Mouse (Mus musculus) limb, embryonic 11.5 days (tissue): ENCODE data around the gene Gm10799. TPM values are rescaled to one million over a fixed set of nuclear protein-coding genes. Genes with fewer than 3 reads are reported as not detected.
"Not testable (repeated sequence)": the region's sequence is repeated elsewhere in the genome, so short reads cannot be mapped to it uniquely, and the experiment has no call there.

ENCODE experiments used
- ATAC-seq: fragments of 200-750 bp; cut with Nextera tagmentation; 2 replicates; pipeline ENCODE4 v1.8.0; 2017; ENCODE audit warnings: low read depth; ENCODE audit not compliant: insufficient number of reproducible peaks, low FRiP score, low TSS enrichment
- DNase-seq: peaks from one replicate; pipeline ENCODE4 v3.0.0-alpha.2; 2015; ENCODE audit warnings: low spot score
- H3K27ac ChIP-seq: fragments of 300-500 bp; sonication (generic); replicated peaks from 2 replicates; pipeline ENCODE4 v1.5.1; 2014; ENCODE audit warnings: low read depth, mild to moderate bottlenecking, low read length
- H3K27me3 ChIP-seq: fragments of 300-500 bp; sonication (generic); 2 replicates; pipeline ENCODE4 v1.6.1; 2014; ENCODE audit warnings: mild to moderate bottlenecking, low read length, mixed read lengths; ENCODE audit not compliant: control insufficient read depth, insufficient read depth
- H3K36me3 ChIP-seq: fragments of 300-500 bp; sonication (generic); 2 replicates; pipeline ENCODE4 v1.6.1; 2014; ENCODE audit warnings: mild to moderate bottlenecking, low read length, moderate library complexity, mixed read lengths; ENCODE audit not compliant: control insufficient read depth, insufficient read depth
- H3K4me1 ChIP-seq: fragments of 300-500 bp; sonication (generic); 2 replicates; pipeline ENCODE4 v1.6.1; 2014; ENCODE audit warnings: low read length, mixed read lengths; ENCODE audit not compliant: control insufficient read depth, insufficient read depth
- H3K4me2 ChIP-seq: fragments of 300-500 bp; sonication (generic); 2 replicates; pipeline ENCODE4 v1.6.1; 2014; ENCODE audit warnings: low read depth, mild to moderate bottlenecking, moderate library complexity; ENCODE audit not compliant: severe bottlenecking
- H3K4me3 ChIP-seq: fragments of 300-500 bp; sonication (generic); 2 replicates; pipeline ENCODE4 v1.5.1; 2014; ENCODE audit warnings: low read depth, low read length
- H3K9ac ChIP-seq: fragments of 300-500 bp; sonication (generic); 2 replicates; pipeline ENCODE4 v1.6.1; 2014; ENCODE audit warnings: mild to moderate bottlenecking, low read length
- H3K9me3 ChIP-seq: fragments of 300-500 bp; sonication (generic); 2 replicates; pipeline ENCODE4 v1.6.1; 2016; ENCODE audit warnings: low read length; ENCODE audit not compliant: control insufficient read depth
- WGBS: fragments of 180-500 bp; shearing (Covaris S2); extraction: QIAGEN DNeasy Blood & Tissue Kit; methylation state at CpG from one replicate; pipeline ENCODE4 v1.1.7; 2014; 5-methylcytosine and 5-hydroxymethylcytosine counted together
- polyA plus RNA-seq: library from polyadenylated mRNA; unstranded; fragments of >200 nt; fragmentation: Nextera tagmentation; extraction: Ambion mirVana; gene quantifications from 2 replicates; pipeline ENCODE4 v1.2.1, GENCODE M21; 2014

The Gm10799 gene
- not detected in 2 replicates for polyA plus RNA-seq

- not testable (repeated sequence) for H3K27me3 ChIP-seq, H3K4me3 ChIP-seq, ATAC-seq, H3K27ac ChIP-seq, H3K4me2 ChIP-seq, H3K4me1 ChIP-seq, DNase-seq, H3K9ac ChIP-seq, H3K36me3 ChIP-seq, H3K9me3 ChIP-seq
- 88% methylated on average over 7 of the region's 7 CpGs for WGBS
Observed at GRCm38 (mm10) chr2:104068450-104068849, at the start of gene Gm10799. TSS of gene Gm10799 (minus strand) at chr2:104068550.

GRCm38 (mm10) chr2:104117173-104117572, 48.8 kb upstream of the Gm10799 start:
- not testable (repeated sequence) for H3K4me3 ChIP-seq, DNase-seq, H3K9me3 ChIP-seq, H3K9ac ChIP-seq, H3K4me1 ChIP-seq, ATAC-seq, H3K36me3 ChIP-seq, H3K27me3 ChIP-seq, H3K27ac ChIP-seq, H3K4me2 ChIP-seq

DNA sequence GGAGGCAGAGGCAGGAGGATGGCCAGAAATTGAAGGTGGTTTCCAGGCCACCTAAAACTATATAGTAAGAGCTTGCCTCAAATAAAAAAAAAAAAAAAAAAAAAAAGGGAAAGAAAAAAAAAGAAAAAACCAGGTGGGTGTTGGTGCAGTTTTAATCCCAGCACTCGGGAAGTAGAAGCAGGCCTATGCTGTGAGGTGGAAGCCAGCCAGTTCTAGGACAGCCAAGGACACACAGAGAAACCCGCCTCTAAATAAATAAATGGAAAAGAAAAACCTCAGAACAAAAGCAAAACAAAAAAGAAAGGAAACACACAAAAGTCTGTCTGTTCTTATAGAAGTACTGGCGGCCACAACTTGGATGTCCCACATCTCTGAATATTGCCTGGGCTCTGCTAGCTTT, 46.5 kb upstream of the Gm10799 start:
- no peaks in the 10 kb centered on the region for H3K9me3 ChIP-seq
- WGBS = 88% methylated on average over 3 of the region's 3 CpGs
- no peak overlapping the region for H3K27ac ChIP-seq
- no peaks in the 10 kb centered on the region for H3K36me3 ChIP-seq
- H3K4me2 ChIP-seq = no peak overlapping the region
- no peak for ATAC-seq
- no peaks in the 10 kb centered on the region for H3K27me3 ChIP-seq
- H3K9ac ChIP-seq = no peak overlapping the region
- DNase-seq = no peak
- no peak overlapping the region for H3K4me3 ChIP-seq
- H3K4me1 ChIP-seq = no peaks in the 10 kb centered on the region

DNA sequence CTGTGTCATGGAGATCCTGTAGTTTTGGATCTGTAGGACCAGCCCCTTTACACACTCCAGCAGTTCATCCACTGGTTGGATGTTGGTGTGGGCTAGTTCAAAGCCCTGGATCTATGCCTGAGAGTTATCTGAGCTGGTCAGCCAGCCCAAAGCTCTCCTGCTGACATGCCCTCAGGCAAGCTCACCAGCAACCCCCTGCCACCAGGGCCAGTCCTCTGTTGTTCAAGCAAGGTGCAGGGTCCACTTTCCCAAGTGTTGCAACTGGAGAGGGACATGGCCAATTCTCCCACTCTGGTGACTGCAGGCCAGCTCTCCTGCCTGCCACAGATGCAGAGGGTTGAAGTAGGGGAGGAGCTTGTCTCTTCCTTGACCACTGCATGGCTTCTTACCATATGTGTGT, 45.2 kb upstream of the Gm10799 start:
- H3K4me2 ChIP-seq, H3K27me3 ChIP-seq, ATAC-seq, H3K27ac ChIP-seq, H3K9me3 ChIP-seq, H3K9ac ChIP-seq, H3K4me3 ChIP-seq, DNase-seq, H3K36me3 ChIP-seq, H3K4me1 ChIP-seq: not testable (repeated sequence)

DNA sequence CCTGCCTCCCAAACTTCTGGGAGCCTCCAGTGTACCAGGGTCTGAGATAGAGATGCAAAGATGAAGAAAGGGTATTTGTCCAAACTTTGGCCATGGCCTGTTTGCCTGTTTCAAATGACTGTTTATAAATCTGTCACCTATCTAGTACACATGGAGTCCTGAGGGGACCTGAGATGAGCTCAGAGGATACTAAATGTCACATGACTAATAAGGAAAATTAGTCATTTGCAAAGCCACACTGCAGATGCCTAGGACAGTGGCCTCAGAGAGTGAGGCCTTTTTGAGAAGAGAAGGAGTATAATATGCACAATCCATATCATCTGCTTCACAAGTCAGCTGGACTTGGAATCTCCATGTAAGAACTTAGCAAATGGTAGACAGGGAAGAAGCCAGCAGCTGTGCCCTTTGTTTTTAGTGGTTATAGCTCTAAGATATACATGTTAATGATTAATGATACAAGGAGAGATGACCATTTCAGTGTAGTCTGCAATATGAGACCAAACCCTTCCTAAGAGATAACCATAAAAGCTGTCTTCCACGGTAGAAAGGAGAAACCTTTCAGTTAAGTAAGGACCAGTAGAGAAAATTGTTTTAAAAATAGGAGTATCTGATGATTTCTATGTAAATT, 42.9 kb upstream of the Gm10799 start:
- H3K9ac ChIP-seq, DNase-seq, H3K4me1 ChIP-seq, H3K27ac ChIP-seq, H3K27me3 ChIP-seq, H3K4me3 ChIP-seq, H3K36me3 ChIP-seq, H3K4me2 ChIP-seq, H3K9me3 ChIP-seq, ATAC-seq: not testable (repeated sequence)
- WGBS = no CpG with 5 or more reads among the region's 1 CpGs

- WGBS = 85% methylated on average over 4 of the region's 4 CpGs
Observed at GRCm38 (mm10) chr2:104110031-104110430, 41.7 kb upstream of the Gm10799 start.

GRCm38 (mm10) chr2:104109528-104109927, 41.2 kb upstream of the Gm10799 start:
- 54% methylated on average over 2 of the region's 2 CpGs for WGBS
- H3K4me3 ChIP-seq = no peak overlapping the region
- H3K4me2 ChIP-seq = no peak overlapping the region
- H3K36me3 ChIP-seq = no peaks in the 10 kb centered on the region
- H3K27ac ChIP-seq = no peak overlapping the region
- no peak overlapping the region for H3K9ac ChIP-seq
- no peaks in the 10 kb centered on the region for H3K9me3 ChIP-seq
- H3K4me1 ChIP-seq = no peaks in the 10 kb centered on the region
- H3K27me3 ChIP-seq = no peaks in the 10 kb centered on the region
- ATAC-seq = no peak
- DNase-seq = no peak

More at GRCm38 (mm10) chr2:104110031-104110430, 41.7 kb upstream of the Gm10799 start:
- H3K27ac ChIP-seq = no peak overlapping the region
- H3K4me3 ChIP-seq = no peak overlapping the region
- DNase-seq (no peak), ATAC-seq (no peak)
- no peaks in the 10 kb centered on the region for H3K9me3 ChIP-seq
- no peaks in the 10 kb centered on the region for H3K27me3 ChIP-seq
- H3K36me3 ChIP-seq = no peaks in the 10 kb centered on the region
- no peaks in the 10 kb centered on the region for H3K4me1 ChIP-seq
- H3K9ac ChIP-seq = no peak overlapping the region
- no peak overlapping the region for H3K4me2 ChIP-seq

DNA sequence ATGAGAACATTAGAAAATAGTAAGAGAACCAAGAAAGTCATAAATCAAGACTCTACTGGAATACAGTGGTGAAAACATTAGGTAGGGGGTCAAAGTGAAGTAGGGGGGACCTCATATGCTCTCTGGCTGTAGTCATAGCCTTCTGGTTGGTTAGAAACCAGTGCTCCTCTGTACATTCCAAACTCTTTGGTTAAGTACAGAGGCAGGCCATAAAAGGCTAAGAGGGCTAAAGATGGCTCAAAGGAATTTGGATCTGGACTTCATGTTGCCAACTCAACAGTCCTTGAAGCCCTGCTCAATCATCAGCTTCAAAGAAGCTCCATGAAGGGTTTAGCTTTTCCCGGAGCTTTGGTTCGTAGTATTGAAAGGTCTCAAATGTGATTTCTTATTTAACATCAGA, 40.7 kb upstream of the Gm10799 start:
- ATAC-seq, H3K4me3 ChIP-seq, H3K36me3 ChIP-seq, H3K4me2 ChIP-seq, H3K27ac ChIP-seq, DNase-seq, H3K27me3 ChIP-seq, H3K4me1 ChIP-seq, H3K9me3 ChIP-seq, H3K9ac ChIP-seq: not testable (repeated sequence)
- 59% methylated on average over 2 of the region's 2 CpGs for WGBS

DNA sequence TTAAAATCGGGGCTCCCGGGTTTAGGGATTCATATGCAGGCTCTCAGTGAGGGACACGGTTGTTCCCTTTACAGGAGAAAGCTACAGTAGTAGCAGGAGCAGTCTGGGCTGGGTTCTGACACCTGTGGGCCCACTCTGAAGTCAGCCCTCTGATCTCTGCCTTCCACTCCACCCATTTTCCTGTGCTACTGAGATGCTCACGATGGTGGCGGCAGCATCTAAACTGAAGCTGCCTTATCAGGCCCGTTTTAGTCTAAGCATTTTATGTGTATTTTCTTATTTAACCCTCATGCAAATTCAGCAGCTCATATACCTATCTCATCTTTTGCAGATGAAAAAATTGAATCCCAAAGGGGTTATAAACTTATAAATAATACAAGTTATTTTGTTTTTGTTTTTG, 36.5 kb upstream of the Gm10799 start:
- WGBS = 87% methylated on average over 6 of the region's 6 CpGs

More for the DNA sequence above, 36.5 kb upstream of the Gm10799 start:
- Histone ChIP-seq H3K36me3 (no peaks in the 10 kb centered on the region), H3K4me3 (no peak overlapping the region), H3K4me2 (no peak overlapping the region), H3K27ac (no peak overlapping the region), H3K4me1 (no peaks in the 10 kb centered on the region), H3K9ac (no peak overlapping the region), H3K9me3 (no peaks in the 10 kb centered on the region), H3K27me3 (no peaks in the 10 kb centered on the region)
- ATAC-seq (no peak), DNase-seq (no peak)
